Mouse (Mus musculus) urinary bladder, adult 18-20 months (tissue): ENCODE measurements around the gene Apobec3.

Source experiments
- DNase-seq, 2 experiments: peaks; one replicate each; pipeline ENCODE4 v3.0.0; 2022; ENCODE audit warnings: low spot score in 2 of 2, mixed read lengths in 2 of 2

Apobec3 gene

DNA sequence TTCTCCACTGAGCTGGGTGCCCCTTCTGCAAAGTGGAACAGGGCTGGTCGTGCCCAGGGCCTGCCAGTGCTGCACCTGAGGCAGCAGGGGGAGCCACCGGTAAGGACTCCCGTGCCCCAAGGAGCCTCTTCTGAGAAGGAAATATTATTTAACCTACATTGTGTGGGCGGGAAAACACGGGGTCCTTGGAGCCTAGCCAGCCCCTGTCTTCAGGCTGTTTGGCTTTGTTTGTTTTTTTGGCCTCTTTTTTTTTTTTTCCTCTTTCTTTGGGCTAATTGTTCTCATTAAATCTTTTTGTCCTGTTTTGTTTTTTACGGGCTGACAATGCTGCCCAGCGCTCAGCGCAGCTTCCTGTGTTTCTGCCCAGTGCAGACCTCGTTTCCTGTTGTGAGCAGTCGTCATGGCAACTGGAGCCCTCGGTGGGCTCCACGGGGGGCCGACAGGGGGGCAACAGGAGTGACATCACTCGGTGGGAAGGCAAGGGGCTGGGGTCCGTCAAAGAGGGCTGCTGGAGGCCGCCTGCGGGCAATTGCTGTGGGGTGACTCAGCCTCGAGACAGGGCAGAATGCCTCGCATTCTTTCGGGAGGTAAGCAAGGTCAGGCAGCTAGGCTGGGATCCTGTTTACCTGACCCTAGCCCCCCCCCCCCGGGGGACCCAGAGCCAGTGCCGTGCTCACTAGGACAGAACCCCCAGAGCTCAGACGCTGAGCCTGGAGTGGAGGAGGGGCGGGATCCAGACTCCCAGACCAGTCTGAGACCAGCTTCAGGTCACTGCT, 59.0 kb downstream of the Apobec3 start:
- DNase-seq = no peak

DNA sequence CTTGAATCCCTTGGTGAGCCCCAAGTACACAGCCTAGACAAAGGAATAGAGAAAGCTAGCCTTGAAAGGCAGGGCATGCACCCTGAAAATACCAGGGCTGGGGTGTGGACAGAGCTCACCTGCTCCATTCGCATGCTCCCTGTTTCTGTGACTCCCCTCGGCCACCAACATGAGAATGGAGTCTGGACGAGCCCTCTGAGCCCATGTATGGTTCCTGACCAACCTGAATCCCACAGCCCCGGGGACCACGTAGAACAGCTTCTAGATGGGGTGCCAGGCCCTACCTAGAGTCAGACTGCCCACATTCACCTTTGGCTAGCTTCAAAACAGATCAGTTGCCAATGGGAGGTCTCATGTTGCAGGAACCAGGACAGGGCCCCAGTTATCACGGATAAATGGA, 59.8 kb downstream of the Apobec3 start:
- no peak for DNase-seq

GRCm38 (mm10) chr15:79951730-79952503, 60.5 kb downstream of the Apobec3 start:
- DNase-seq = no peak

GRCm38 (mm10) chr15:79952504-79953231, 61.2 kb downstream of the Apobec3 start:
- DNase-seq = no peak

- DNase-seq = no peak
Measured at GRCm38 (mm10) chr15:79953470-79953869, 62.0 kb downstream of the Apobec3 start.

- DNase-seq = no peak
Measured at GRCm38 (mm10) chr15:79956559-79956958, 65.1 kb downstream of the Apobec3 start.

DNA sequence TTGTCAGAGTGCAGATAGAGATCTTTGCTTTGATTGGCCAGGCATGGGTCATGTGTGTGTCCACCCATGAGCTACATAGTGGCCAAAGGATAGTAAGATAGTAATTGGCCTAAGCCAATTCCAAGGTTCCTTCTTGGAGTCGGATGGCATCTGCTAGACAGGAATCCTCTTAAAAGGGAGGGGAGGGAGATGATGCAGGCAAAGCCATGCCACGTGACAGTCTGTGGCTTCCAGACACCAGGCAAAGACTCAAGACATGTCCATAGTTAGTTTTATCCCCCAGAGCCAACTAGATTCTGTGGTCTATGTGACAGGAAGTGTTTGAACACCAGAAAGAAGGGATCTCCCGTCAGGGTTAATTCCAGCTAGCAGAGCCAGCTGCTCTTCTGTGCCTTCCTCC, 67.0 kb downstream of the Apobec3 start:
- DNase-seq = no peak

GRCm38 (mm10) chr15:79961366-79961921, 70.0 kb downstream of the Apobec3 start:
- DNase-seq = no peak

- no peak for DNase-seq
Measured at GRCm38 (mm10) chr15:79962661-79963060, 71.2 kb downstream of the Apobec3 start.

- no peak for DNase-seq
Measured at GRCm38 (mm10) chr15:79964376-79964775, 72.9 kb downstream of the Apobec3 start.
